Mouse (Mus musculus): ENCODE measurements around the gene Pik3ca. TPM values are rescaled to one million over a fixed set of nuclear protein-coding genes. Genes with fewer than 3 reads are reported as not detected.

Pik3ca gene
- total RNA-seq, 2 experiments from 2014 or later, result 47.8 to 51.9 TPM

- no peak overlapping the region for H3K27ac ChIP-seq
- no peak for TF ChIP-seq CTCF (conservative IDR thresholded peaks at IDR 0.05)
- DNase-seq (ENCODE audit: low spot score in 2 of 2), result no peak
- H3K4me3 ChIP-seq, result no peak overlapping the region
Observed at GRCm38 (mm10) chr3:32479961-32480360, 82.5 kb downstream of the Pik3ca start.

- no peak for TF ChIP-seq CTCF (conservative IDR thresholded peaks at IDR 0.05)
- H3K4me3 ChIP-seq, result no peak overlapping the region
- no peak overlapping the region for H3K27ac ChIP-seq
- DNase-seq (ENCODE audit: low spot score in 2 of 2), result no peak
Observed at GRCm38 (mm10) chr3:32483035-32483434, 85.6 kb downstream of the Pik3ca start.

- no peak for DNase-seq (ENCODE audit: low spot score in 2 of 2)
- TF ChIP-seq CTCF (conservative IDR thresholded peaks at IDR 0.05), result no peak
- no peak overlapping the region for H3K4me3 ChIP-seq
- no peak overlapping the region for H3K27ac ChIP-seq
Observed at GRCm38 (mm10) chr3:32486543-32486942, 89.1 kb downstream of the Pik3ca start.

- H3K27ac ChIP-seq, result no peak overlapping the region
- no peak overlapping the region for H3K4me3 ChIP-seq
- DNase-seq (ENCODE audit: low spot score in 2 of 2), result no peak
- no peak for TF ChIP-seq CTCF (conservative IDR thresholded peaks at IDR 0.05)
Observed at GRCm38 (mm10) chr3:32488172-32488571, 90.7 kb downstream of the Pik3ca start.

- TF ChIP-seq CTCF (conservative IDR thresholded peaks at IDR 0.05), result no peak
- DNase-seq (ENCODE audit: low spot score in 2 of 2), result no peak
- H3K27ac ChIP-seq, result no peak overlapping the region
- H3K4me3 ChIP-seq, result no peak overlapping the region
Observed at GRCm38 (mm10) chr3:32490076-32490927, 92.8 kb downstream of the Pik3ca start.

- no peak for DNase-seq (ENCODE audit: low spot score in 2 of 2)
- TF ChIP-seq CTCF (conservative IDR thresholded peaks at IDR 0.05), result no peak
- H3K27ac ChIP-seq, result no peak overlapping the region
- no peak overlapping the region for H3K4me3 ChIP-seq
Observed at GRCm38 (mm10) chr3:32490928-32491315, 93.5 kb downstream of the Pik3ca start.

GRCm38 (mm10) chr3:32492097-32493090 lies 94.9 kb downstream of the Pik3ca start, which contains the start of gene Kcnmb3:
Gene Kcnmb3 (minus strand): TSS chr3:32492231.
- no peak for TF ChIP-seq CTCF (conservative IDR thresholded peaks at IDR 0.05)
- DNase-seq (ENCODE audit: low spot score in 2 of 2), result no peak
- no peak within 1 kb of the TSS for H3K4me3 ChIP-seq
- no peak within 1 kb of the TSS for H3K27ac ChIP-seq

- Histone ChIP-seq H3K27ac (no peak overlapping the region), H3K4me3 (no peak overlapping the region)
- peak; percentile 48 for TF ChIP-seq CTCF (conservative IDR thresholded peaks at IDR 0.05)
- no peak for DNase-seq (ENCODE audit: low spot score in 2 of 2)
Observed at GRCm38 (mm10) chr3:32494387-32495087, 97.1 kb downstream of the Pik3ca start.

GRCm38 (mm10) chr3:32495088-32495770 lies 97.8 kb downstream of the Pik3ca start:
- TF ChIP-seq CTCF (conservative IDR thresholded peaks at IDR 0.05), result no peak
- no peak for DNase-seq (ENCODE audit: low spot score in 2 of 2)
- H3K4me3 ChIP-seq, result no peak overlapping the region
- H3K27ac ChIP-seq, result no peak overlapping the region

GRCm38 (mm10) chr3:32495856-32496710 lies 98.6 kb downstream of the Pik3ca start:
- TF ChIP-seq CTCF (conservative IDR thresholded peaks at IDR 0.05), result no peak

GRCm38 (mm10) chr3:32496711-32497070 lies 99.2 kb downstream of the Pik3ca start:
- TF ChIP-seq CTCF (conservative IDR thresholded peaks at IDR 0.05), result no peak
- no peak for DNase-seq (ENCODE audit: low spot score in 2 of 2)
- Histone ChIP-seq H3K4me3 (no peak overlapping the region), H3K27ac (no peak overlapping the region)

More at GRCm38 (mm10) chr3:32495856-32496710, 98.6 kb downstream of the Pik3ca start:
- Histone ChIP-seq H3K4me3 (no peak overlapping the region), H3K27ac (no peak overlapping the region)
- DNase-seq (ENCODE audit: low spot score in 2 of 2), result no peak

Measured in layer of hippocampus, adult 2 months (tissue).